Mouse (Mus musculus) heart, postnatal 14 days (tissue): ENCODE results near the gene P4ha1. TPM values are rescaled to one million over a fixed set of nuclear protein-coding genes. Genes with fewer than 3 reads are reported as not detected.

Source experiments
- DNase-seq, 2 experiments: peaks; one replicate each; pipeline ENCODE4 v3.0.0; 2021 to 2022
- intact Hi-C: fragments of 180-260 bp; cut with DNase I; formaldehyde crosslinking; loops from one replicate; pipeline ENCODE4 v1.15.1; 2025
- total RNA-seq, 2 experiments: library from RNA; stranded (reverse); gene quantifications; 2 replicates each; pipeline ENCODE4 v1.2.3; 2021

The P4ha1 gene
- total RNA-seq, 2 experiments from 2014 or later: 24.5 to 34.7 TPM

GRCm38 (mm10) chr10:59419516-59419915, 96.4 kb downstream of the P4ha1 start:
- intact Hi-C loops: no loop called here
- DNase-seq: no peak

Other genes with a start within 250 kb of the P4ha1 start
- 10 to 100 TPM; 20.1 to 21.1 TPM for gene Sept10, start 101.4 kb upstream of the P4ha1 start, total RNA-seq
- gene Sowahc, start 101.3 kb upstream of the P4ha1 start, total RNA-seq: 1 to 10 TPM; 1.7 to 1.8 TPM
- 100 to 1,000 TPM; 132 to 141 TPM for gene Gm10273, start 72.3 kb downstream of the P4ha1 start, total RNA-seq
- gene Pla2g12b, start 80.4 kb downstream of the P4ha1 start, total RNA-seq: not detected
- gene Oit3, start 118.5 kb downstream of the P4ha1 start, total RNA-seq: under 1 TPM; 0.33 to 0.46 TPM